ENCODE assay signal across 13 mouse cellular contexts in the genomic region with DNA sequence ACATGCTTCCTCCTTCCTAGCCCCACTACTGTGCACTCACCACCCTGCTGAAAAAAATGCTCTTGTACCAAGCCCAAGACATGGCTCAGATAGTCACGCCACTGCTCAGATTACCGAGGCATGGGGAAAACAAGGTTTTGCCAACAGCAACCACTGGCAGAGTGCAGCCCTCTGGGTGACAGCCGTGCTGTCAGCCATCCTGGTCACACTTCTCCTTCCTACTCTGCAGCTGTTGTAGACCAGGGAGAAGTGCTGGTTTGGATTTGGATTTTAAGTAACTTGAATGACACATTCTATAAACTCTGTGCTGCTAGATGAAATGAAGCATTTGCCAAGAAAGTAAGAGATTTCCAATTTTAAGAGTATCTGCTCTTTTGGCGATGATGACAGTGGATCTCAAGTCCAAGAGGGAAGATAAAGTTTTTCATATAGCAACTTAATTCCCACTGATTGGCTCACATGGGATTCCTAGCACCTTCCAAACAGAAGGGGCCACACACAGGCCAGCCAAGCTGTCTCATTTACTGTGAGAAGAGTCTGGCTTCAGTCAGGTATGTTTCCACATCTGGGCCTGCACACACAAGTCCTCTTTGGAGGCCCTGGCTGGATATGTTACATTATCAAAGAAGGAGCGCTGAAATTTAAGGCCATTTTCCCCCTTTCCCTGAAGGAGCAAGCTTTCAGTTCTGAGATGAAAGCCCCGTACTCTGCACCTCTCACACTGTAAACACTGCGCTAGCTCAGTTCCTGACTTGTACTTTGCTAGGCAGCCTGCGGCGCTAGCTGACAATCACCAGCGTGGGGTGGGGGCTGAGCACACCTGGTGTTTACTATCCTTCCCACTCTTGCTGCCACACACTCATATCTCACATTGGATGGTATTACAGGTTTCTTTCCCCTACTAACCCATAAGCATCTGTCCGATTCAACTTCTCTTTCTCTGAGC.
DNase-seq lines count a peak whose midpoint lies in the region; ATAC-seq lines count a peak whose summit lies in the region.
"Had no signal": no experiment of that assay in that cellular context is flagged by ENCODE, and none has a peak within 500 bp of the region (broad histone marks: within the 10 kb centered on the region; RNA-seq: fewer than 3 reads in every experiment).

No protein-coding gene starts in this region.

- ATAC-seq in liver, embryonic 11.5 days (replicated peaks; ENCODE audit: low FRiP score) = no peak
- peak; percentile 81 for ATAC-seq in embryonic facial prominence, embryonic 13.5 days (ENCODE audit: insufficient number of reproducible peaks, insufficient read depth, low FRiP score, low TSS enrichment, low read depth)
- ATAC-seq in limb, embryonic 15.5 days (ENCODE audit: insufficient number of reproducible peaks, low FRiP score, low TSS enrichment, low read depth) = peak; percentile 81

- DNase-seq in liver, embryonic 11.5 days (ENCODE audit: low spot score) = peak; percentile 23
- DNase-seq in liver = no peak
- DNase-seq in thymus, postnatal 14 days = peak; percentile 80
- DNase-seq in cerebellum, adult 9-11 months = no peak
- DNase-seq in left cerebral cortex, adult 8-10 months (ENCODE audit: low spot score in 2 of 2) = no peak
- DNase-seq: adrenal gland, postnatal 14 days; cerebellum, adult 11-12 months had no signal

- H3K36me3 ChIP-seq in liver, embryonic 11.5 days (ENCODE audit: control insufficient read depth, insufficient read depth, low read length) = 0 out of 2 replicates have a peak, but pooled peaks cover 4% of the 10 kb centered on the region
- H3K36me3 ChIP-seq in embryonic facial prominence, embryonic 13.5 days = peaks cover 12% of the 10 kb centered on the region; the same call in 1 of the 2 replicates
- peaks cover 5% of the 10 kb centered on the region; the same call in 1 of the 2 replicates for H3K36me3 ChIP-seq in limb, embryonic 15.5 days

- no peaks in the 10 kb centered on the region for H3K27me3 ChIP-seq in liver, embryonic 11.5 days (replicated peaks; ENCODE audit: control insufficient read depth, insufficient read depth, low read length)
- H3K27me3 ChIP-seq in embryonic facial prominence, embryonic 13.5 days = no peaks in the 10 kb centered on the region
- H3K27me3 ChIP-seq in limb, embryonic 15.5 days = no peaks in the 10 kb centered on the region
- H3K27me3 ChIP-seq: CH12.LX; heart, embryonic 12.5 days; hindbrain, embryonic 15.5 days had no signal

- H3K4me2 ChIP-seq in liver, embryonic 11.5 days = no peak overlapping the region
- no peak overlapping the region for H3K4me2 ChIP-seq in embryonic facial prominence, embryonic 13.5 days
- H3K4me2 ChIP-seq in limb, embryonic 15.5 days = no peak overlapping the region
- H3K4me2 ChIP-seq: heart, embryonic 12.5 days; hindbrain, embryonic 15.5 days had no signal

- no peaks in the 10 kb centered on the region for H3K9me3 ChIP-seq in liver, embryonic 11.5 days (ENCODE audit: control insufficient read depth, low read length)
- no peaks in the 10 kb centered on the region for H3K9me3 ChIP-seq in embryonic facial prominence, embryonic 13.5 days
- H3K9me3 ChIP-seq in limb, embryonic 15.5 days = no peaks in the 10 kb centered on the region
- H3K9me3 ChIP-seq: heart, embryonic 12.5 days; hindbrain, embryonic 15.5 days had no signal

- 86% methylated on average over 11 of the region's 11 CpGs for WGBS in liver, embryonic 11.5 days
- 52% methylated on average over 11 of the region's 11 CpGs for whole genome bisulfite sequencing in embryonic facial prominence, embryonic 13.5 days
- WGBS in limb, embryonic 15.5 days = 53% methylated on average over 11 of the region's 11 CpGs

- H3K27ac ChIP-seq in liver, embryonic 11.5 days (ENCODE audit: low read depth, low read length) = no peak overlapping the region
- peak overlapping the region; percentile 76 for H3K27ac ChIP-seq in embryonic facial prominence, embryonic 13.5 days
- peak overlapping the region; percentile 81 for H3K27ac ChIP-seq in limb, embryonic 15.5 days
- H3K27ac ChIP-seq: hindbrain, embryonic 15.5 days; kidney, postnatal 0 days had no signal

- no peak overlapping the region for H3K4me3 ChIP-seq in liver, embryonic 11.5 days (ENCODE audit: low read depth, low read length)
- no peak overlapping the region for H3K4me3 ChIP-seq in embryonic facial prominence, embryonic 13.5 days
- H3K4me3 ChIP-seq in limb, embryonic 15.5 days = no peak overlapping the region
- H3K4me3 ChIP-seq: heart, embryonic 12.5 days; hindbrain, embryonic 15.5 days had no signal

- no peaks in the 10 kb centered on the region for H3K4me1 ChIP-seq in liver, embryonic 11.5 days (replicated peaks; ENCODE audit: control insufficient read depth, insufficient read depth, low read length)
- H3K4me1 ChIP-seq in embryonic facial prominence, embryonic 13.5 days = peaks cover 42% of the 10 kb centered on the region
- peaks cover 22% of the 10 kb centered on the region for H3K4me1 ChIP-seq in limb, embryonic 15.5 days
- H3K4me1 ChIP-seq: hindbrain, embryonic 15.5 days had no signal

- no peak overlapping the region for H3K9ac ChIP-seq in liver, embryonic 11.5 days (ENCODE audit: low read depth, low read length)
- no peak overlapping the region for H3K9ac ChIP-seq in embryonic facial prominence, embryonic 13.5 days
- no peak overlapping the region for H3K9ac ChIP-seq in limb, embryonic 15.5 days
- H3K9ac ChIP-seq: heart, embryonic 12.5 days; hindbrain, embryonic 15.5 days had no signal

Comparison
In these comparisons a context has a peak if more than half of its experiments do, and no peak if none do; other contexts are left out.
1. DNase-seq: peak in liver, embryonic 11.5 days (single experiment) and thymus, postnatal 14 days (single experiment); none in liver (single experiment), cerebellum, adult 9-11 months (single experiment) and left cerebral cortex, adult 8-10 months (0 of 2).